Mouse (Mus musculus): Measurements from ENCODE around the gene Ankle1.
"Not testable (repeated sequence)": the region's sequence is repeated elsewhere in the genome, so short reads cannot be mapped to it uniquely, and the experiment has no call there.

Ankle1 gene

GRCm38 (mm10) chr8:71408231-71408630 lies 2.4 kb downstream of the Ankle1 start:
- DNase-seq: no peak

GRCm38 (mm10) chr8:71411535-71412273 lies 5.9 kb downstream of the Ankle1 start:
- no peak for DNase-seq

- no peak for DNase-seq
Observed at GRCm38 (mm10) chr8:71422121-71422520, 16.3 kb downstream of the Ankle1 start.

- not testable (repeated sequence) for DNase-seq
Observed at GRCm38 (mm10) chr8:71432935-71433334, 27.1 kb downstream of the Ankle1 start.

- DNase-seq: no peak
Observed at GRCm38 (mm10) chr8:71437041-71437440, 31.2 kb downstream of the Ankle1 start.

- DNase-seq: no peak
Observed at GRCm38 (mm10) chr8:71441404-71441803, 35.6 kb downstream of the Ankle1 start.

- no peak for DNase-seq
Observed at GRCm38 (mm10) chr8:71445096-71445495, 39.3 kb downstream of the Ankle1 start.

- DNase-seq: no peak
Observed at GRCm38 (mm10) chr8:71451337-71451736, 45.5 kb downstream of the Ankle1 start.

- no peak for DNase-seq
Observed at GRCm38 (mm10) chr8:71451777-71452176, 46.0 kb downstream of the Ankle1 start.

- no peak for DNase-seq
Observed at GRCm38 (mm10) chr8:71452669-71453068, 46.9 kb downstream of the Ankle1 start.

- DNase-seq: no peak
Observed at GRCm38 (mm10) chr8:71454668-71455067, 48.9 kb downstream of the Ankle1 start.

- no peak for DNase-seq
Observed at GRCm38 (mm10) chr8:71456906-71457305, 51.1 kb downstream of the Ankle1 start.

GRCm38 (mm10) chr8:71457659-71458270 lies 52.0 kb downstream of the Ankle1 start:
- DNase-seq: no peak

Measured in right cerebral cortex, postnatal 25 days (tissue).